Mouse (Mus musculus): ENCODE results near the gene Tex48.

GRCm38 (mm10) chr4:63639842-63640241 lies 17.6 kb upstream of the Tex48 start:
- TF ChIP-seq CTCF (IDR thresholded peaks at IDR 0.05; ENCODE audit: extremely low read depth, insufficient read depth, insufficient read length, insufficient replicate concordance) = no peak
- no peak for TF ChIP-seq POLR2A (IDR thresholded peaks at IDR 0.05; ENCODE audit: low read depth, low read length)

Measured in spleen, adult 2 months (tissue).